Mouse (Mus musculus): ENCODE data around the gene Gm39653. TPM values are rescaled to one million over a fixed set of nuclear protein-coding genes. Genes with fewer than 3 reads are reported as not detected.

The Gm39653 gene
- not detected in 2 replicates for polyA plus RNA-seq (2012; rRNA removed)

DNA sequence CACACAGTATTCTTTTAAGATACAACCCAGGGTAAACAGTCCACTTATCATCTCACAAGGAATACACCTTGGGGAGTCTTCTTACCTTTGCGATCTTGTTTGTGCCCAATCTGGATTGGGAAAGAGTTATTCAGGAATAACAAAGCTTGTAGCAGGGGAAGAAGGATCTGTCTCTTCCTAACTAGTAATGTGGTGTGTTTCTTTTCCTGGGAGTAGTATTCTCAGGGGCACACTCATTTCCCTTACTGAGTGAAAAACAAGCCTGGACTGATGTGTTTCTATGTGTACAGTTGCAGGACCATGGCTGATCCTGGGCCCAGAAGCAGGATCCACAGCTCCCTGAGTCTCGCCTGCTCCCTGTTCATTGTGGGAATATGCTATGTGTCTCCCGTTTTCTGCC, at the start of gene Gm39653:
Gene Gm39653, plus strand, starts transcription at position 301 of the 400 bp plus-strand sequence.
- no peak for TF ChIP-seq POLR2A (IDR thresholded peaks at IDR 0.05; ENCODE audit: low read depth, low read length)
- Histone ChIP-seq H3K4me1 (ENCODE audit: control insufficient read depth, insufficient read depth, insufficient read length, low read length) (no peaks in the 10 kb centered on the region), H3K27ac (ENCODE audit: insufficient read depth, low read depth, low read length) (no peak within 1 kb of the TSS), H3K36me3 (ENCODE audit: control insufficient read depth, insufficient read depth, low read length) (no peaks in the 10 kb centered on the region), H3K27me3 (ENCODE audit: control insufficient read depth, insufficient read depth, low read length) (no peaks in the 10 kb centered on the region; the same call in 1 of the 2 replicates), H3K4me3 (ENCODE audit: low read depth, low read length) (no peak within 1 kb of the TSS)
- WGBS, result 75% methylated on average over 3 of the region's 3 CpGs

DNA sequence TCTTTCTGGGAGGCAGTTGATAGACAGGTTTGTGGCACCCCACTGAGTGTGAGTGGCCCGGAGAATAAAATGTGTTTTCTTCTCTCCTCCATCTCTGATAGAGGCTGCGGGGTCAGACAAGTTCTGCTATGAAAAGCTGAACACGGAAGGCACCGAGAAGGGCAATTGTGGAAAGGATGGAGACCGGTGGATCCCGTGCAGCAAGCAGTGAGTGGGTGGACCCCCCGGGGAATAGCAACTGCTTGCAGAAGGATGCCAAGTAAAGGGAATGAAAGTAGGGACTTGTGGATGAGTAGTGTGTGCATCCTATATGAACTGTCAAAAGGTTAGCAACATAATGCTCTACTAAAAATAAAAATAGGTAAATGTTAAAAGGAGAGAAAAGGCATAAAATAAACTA, 49.3 kb upstream of the Gm39653 start:
- TF ChIP-seq CTCF (IDR thresholded peaks at IDR 0.05; ENCODE audit: extremely low read depth, insufficient read length, insufficient replicate concordance, low read depth, low read length) (no peak), POLR2A (IDR thresholded peaks at IDR 0.05; ENCODE audit: low read depth, low read length) (no peak)
- H3K27ac ChIP-seq (ENCODE audit: insufficient read depth, low read depth, low read length), result no peak overlapping the region
- H3K27me3 ChIP-seq (ENCODE audit: control insufficient read depth, insufficient read depth, low read length), result no peaks in the 10 kb centered on the region
- H3K4me1 ChIP-seq (ENCODE audit: control insufficient read depth, insufficient read depth, insufficient read length, low read length), result no peaks in the 10 kb centered on the region
- no peaks in the 10 kb centered on the region for H3K36me3 ChIP-seq (ENCODE audit: control insufficient read depth, insufficient read depth, low read length)
- H3K4me3 ChIP-seq (ENCODE audit: low read depth, low read length), result no peak overlapping the region
- WGBS, result 45% methylated on average over 7 of the region's 7 CpGs

DNA sequence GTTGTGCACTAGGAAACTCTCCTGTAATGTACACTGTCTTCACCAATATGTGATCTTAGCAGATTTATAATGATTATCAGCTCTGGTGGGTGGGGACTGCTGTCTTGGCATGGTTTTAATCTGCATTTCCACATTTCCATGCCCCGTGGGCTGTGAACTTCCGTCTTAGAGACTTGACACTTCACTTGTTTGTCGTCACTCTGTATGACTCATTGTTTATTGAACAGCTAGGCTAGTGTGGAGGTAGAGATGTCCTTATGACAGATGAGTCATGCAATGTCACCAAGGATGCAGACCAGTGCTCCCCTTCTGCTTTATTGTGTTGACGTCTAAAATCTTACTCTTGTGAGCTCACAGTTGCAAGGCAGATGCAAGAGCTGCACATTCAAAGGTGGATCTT, 48.7 kb upstream of the Gm39653 start:
- Histone ChIP-seq H3K36me3 (ENCODE audit: control insufficient read depth, insufficient read depth, low read length) (no peaks in the 10 kb centered on the region), H3K27me3 (ENCODE audit: control insufficient read depth, insufficient read depth, low read length) (no peaks in the 10 kb centered on the region), H3K4me3 (ENCODE audit: low read depth, low read length) (no peak overlapping the region), H3K4me1 (ENCODE audit: control insufficient read depth, insufficient read depth, insufficient read length, low read length) (no peaks in the 10 kb centered on the region), H3K27ac (ENCODE audit: insufficient read depth, low read depth, low read length) (no peak overlapping the region)
- TF ChIP-seq CTCF (IDR thresholded peaks at IDR 0.05; ENCODE audit: extremely low read depth, insufficient read length, insufficient replicate concordance, low read depth, low read length), result no peak
- no peak for TF ChIP-seq POLR2A (IDR thresholded peaks at IDR 0.05; ENCODE audit: low read depth, low read length)
- 22% methylated on average over 4 of the region's 4 CpGs for WGBS

DNA sequence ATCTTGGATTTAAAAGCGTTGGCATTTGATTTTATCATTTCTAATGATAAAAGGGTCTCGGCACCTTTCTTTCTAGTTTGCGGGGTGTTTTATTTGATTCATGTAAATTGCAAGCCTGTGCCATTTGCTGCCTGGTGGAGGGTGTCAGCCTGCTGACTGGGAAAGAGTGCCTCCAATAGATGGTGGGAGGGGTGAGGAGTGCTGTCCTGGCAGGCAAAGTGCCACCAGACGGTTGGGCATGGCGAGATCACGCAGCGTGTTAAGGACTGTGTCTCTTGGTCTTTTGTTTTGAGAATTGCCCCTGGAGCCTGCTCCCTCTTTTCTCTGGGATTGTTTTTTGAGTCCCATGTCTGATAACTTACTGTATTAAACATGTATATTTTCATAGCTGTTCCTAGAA, 43.5 kb upstream of the Gm39653 start:
- no peak overlapping the region for H3K27ac ChIP-seq (ENCODE audit: insufficient read depth, low read depth, low read length)
- H3K4me3 ChIP-seq (ENCODE audit: low read depth, low read length), result no peak overlapping the region
- WGBS, result 81% methylated on average over 7 of the region's 7 CpGs
- no peak for TF ChIP-seq POLR2A (IDR thresholded peaks at IDR 0.05; ENCODE audit: low read depth, low read length)
- TF ChIP-seq CTCF (IDR thresholded peaks at IDR 0.05; ENCODE audit: extremely low read depth, insufficient read length, insufficient replicate concordance, low read depth, low read length), result no peak
- no peaks in the 10 kb centered on the region for H3K4me1 ChIP-seq (ENCODE audit: control insufficient read depth, insufficient read depth, insufficient read length, low read length)
- H3K36me3 ChIP-seq (ENCODE audit: control insufficient read depth, insufficient read depth, low read length), result no peaks in the 10 kb centered on the region
- no peaks in the 10 kb centered on the region for H3K27me3 ChIP-seq (ENCODE audit: control insufficient read depth, insufficient read depth, low read length)

DNA sequence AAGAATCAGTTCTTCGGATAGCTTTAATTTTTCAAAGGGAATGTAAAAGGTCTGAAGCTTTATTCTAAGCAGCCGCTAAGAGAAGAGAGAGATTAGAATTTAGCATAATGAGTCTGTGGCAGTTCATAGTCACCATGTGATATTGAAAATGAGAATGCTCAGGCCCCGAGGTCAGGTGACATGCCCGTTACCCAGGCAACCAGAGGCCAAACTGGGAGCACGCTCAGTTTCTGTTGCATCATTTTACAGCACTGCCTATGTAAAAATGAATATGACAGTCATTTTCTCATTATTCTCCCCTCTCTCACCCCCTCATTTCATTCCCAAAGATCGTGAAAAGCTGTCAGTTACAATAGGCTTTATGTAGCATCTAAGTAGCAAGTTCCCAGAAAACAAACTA, 42.3 kb upstream of the Gm39653 start:
- TF ChIP-seq POLR2A (IDR thresholded peaks at IDR 0.05; ENCODE audit: low read depth, low read length) (no peak), CTCF (IDR thresholded peaks at IDR 0.05; ENCODE audit: extremely low read depth, insufficient read length, insufficient replicate concordance, low read depth, low read length) (no peak)
- WGBS, result 51% methylated on average over 6 of the region's 6 CpGs

DNA sequence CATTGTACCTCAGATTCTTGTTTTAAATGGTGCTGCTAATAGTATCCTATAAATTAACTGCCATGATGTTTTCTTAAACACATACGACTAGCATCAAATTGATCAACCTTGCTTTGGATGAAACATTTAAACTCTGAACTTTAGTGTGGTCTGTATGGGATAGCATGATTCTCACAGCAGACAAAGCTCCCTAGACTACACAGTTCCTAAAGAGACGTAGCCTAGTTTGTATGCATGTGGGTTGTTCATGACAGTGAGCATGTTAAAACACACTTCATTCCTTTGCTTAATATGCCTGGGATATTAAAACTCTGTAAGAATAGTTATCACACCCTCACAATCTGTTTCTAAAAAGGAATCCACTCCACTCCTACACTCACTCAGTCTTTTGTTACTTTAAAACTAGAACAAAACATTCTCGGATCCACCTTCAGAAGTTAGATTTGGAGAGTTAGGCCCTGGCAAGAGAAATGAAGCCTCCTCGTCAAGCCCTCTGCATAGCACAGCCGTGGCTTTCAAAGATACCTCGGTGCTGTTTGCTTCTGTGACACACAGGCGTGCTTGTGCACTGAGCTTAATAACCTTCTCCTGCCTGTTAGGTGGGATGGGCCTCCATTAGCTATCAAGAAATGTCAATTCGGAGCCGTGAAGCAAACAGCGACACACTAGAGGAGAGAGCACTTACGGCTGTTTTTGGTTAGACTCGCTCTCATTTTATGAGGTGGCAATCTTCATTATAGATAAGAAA, 41.7 kb upstream of the Gm39653 start:
- Histone ChIP-seq H3K36me3 (ENCODE audit: control insufficient read depth, insufficient read depth, low read length) (no peaks in the 10 kb centered on the region), H3K4me3 (ENCODE audit: low read depth, low read length) (no peak overlapping the region), H3K27me3 (ENCODE audit: control insufficient read depth, insufficient read depth, low read length) (no peaks in the 10 kb centered on the region; the same call in 1 of the 2 replicates), H3K27ac (ENCODE audit: insufficient read depth, low read depth, low read length) (no peak overlapping the region), H3K4me1 (ENCODE audit: control insufficient read depth, insufficient read depth, insufficient read length, low read length) (no peaks in the 10 kb centered on the region)
- TF ChIP-seq CTCF (IDR thresholded peaks at IDR 0.05; ENCODE audit: extremely low read depth, insufficient read length, insufficient replicate concordance, low read depth, low read length) (no peak), POLR2A (IDR thresholded peaks at IDR 0.05; ENCODE audit: low read depth, low read length) (no peak)
- 43% methylated on average over 12 of the region's 12 CpGs for WGBS

More for the DNA sequence above, 42.3 kb upstream of the Gm39653 start:
- Histone ChIP-seq H3K4me3 (ENCODE audit: low read depth, low read length) (no peak overlapping the region), H3K27ac (ENCODE audit: insufficient read depth, low read depth, low read length) (no peak overlapping the region), H3K27me3 (ENCODE audit: control insufficient read depth, insufficient read depth, low read length) (no peaks in the 10 kb centered on the region), H3K36me3 (ENCODE audit: control insufficient read depth, insufficient read depth, low read length) (no peaks in the 10 kb centered on the region), H3K4me1 (ENCODE audit: control insufficient read depth, insufficient read depth, insufficient read length, low read length) (no peaks in the 10 kb centered on the region)

DNA sequence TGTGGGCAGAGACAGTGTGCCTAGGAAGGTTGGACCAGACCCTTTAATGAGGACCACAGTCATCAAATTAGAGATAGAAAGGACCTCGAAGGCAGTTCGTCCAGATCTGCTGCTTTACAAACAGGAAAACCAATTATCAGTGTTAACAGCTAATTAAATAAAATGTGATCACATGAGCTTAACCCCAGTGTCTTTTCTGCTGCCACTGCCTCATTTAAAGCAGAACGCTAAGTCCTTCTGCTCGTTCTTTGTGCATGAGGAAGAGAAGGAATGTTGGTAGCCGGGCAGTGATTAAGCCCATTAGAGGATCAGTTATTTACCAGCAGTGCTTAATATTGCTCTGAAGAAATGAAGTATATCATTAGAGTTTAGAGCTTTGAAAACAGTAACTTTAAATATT, 39.0 kb upstream of the Gm39653 start:
- no peak overlapping the region for H3K4me3 ChIP-seq (ENCODE audit: low read depth, low read length)
- no peaks in the 10 kb centered on the region; the same call in 1 of the 2 replicates for H3K27me3 ChIP-seq (ENCODE audit: control insufficient read depth, insufficient read depth, low read length)
- H3K36me3 ChIP-seq (ENCODE audit: control insufficient read depth, insufficient read depth, low read length), result no peaks in the 10 kb centered on the region
- WGBS, result 64% methylated on average over 5 of the region's 5 CpGs
- no peaks in the 10 kb centered on the region for H3K4me1 ChIP-seq (ENCODE audit: control insufficient read depth, insufficient read depth, insufficient read length, low read length)
- no peak for TF ChIP-seq CTCF (IDR thresholded peaks at IDR 0.05; ENCODE audit: extremely low read depth, insufficient read length, insufficient replicate concordance, low read depth, low read length)
- TF ChIP-seq POLR2A (IDR thresholded peaks at IDR 0.05; ENCODE audit: low read depth, low read length), result no peak
- H3K27ac ChIP-seq (ENCODE audit: insufficient read depth, low read depth, low read length), result no peak overlapping the region

Measured in small intestine, adult 2 months (tissue).